Mouse (Mus musculus) liver, embryonic 12.5 days (tissue): Measurements from ENCODE around the gene F3. TPM values are rescaled to one million over a fixed set of nuclear protein-coding genes. Genes with fewer than 3 reads are reported as not detected.

Experiments
- ATAC-seq: fragments of 200-750 bp; cut with Nextera tagmentation; 2 replicates; pipeline ENCODE4 v1.8.0; 2017; ENCODE audit warnings: moderate number of reproducible peaks, mild to moderate bottlenecking, moderate library complexity
- H3K27ac ChIP-seq: fragments of 300-500 bp; sonication (generic); 2 replicates; pipeline ENCODE4 v1.5.1; 2016; ENCODE audit warnings: mild to moderate bottlenecking
- H3K27me3 ChIP-seq: fragments of 300-500 bp; sonication (generic); replicated peaks from 2 replicates; pipeline ENCODE4 v1.6.1; 2016; ENCODE audit warnings: mild to moderate bottlenecking, moderate library complexity
- H3K36me3 ChIP-seq: fragments of 300-500 bp; sonication (generic); 2 replicates; pipeline ENCODE4 v1.6.1; 2016; ENCODE audit warnings: mild to moderate bottlenecking, moderate library complexity
- H3K4me1 ChIP-seq: fragments of 300-500 bp; sonication (generic); 2 replicates; pipeline ENCODE4 v1.6.1; 2016
- H3K4me2 ChIP-seq: fragments of 300-500 bp; sonication (generic); 2 replicates; pipeline ENCODE4 v1.6.1; 2016; ENCODE audit warnings: mild to moderate bottlenecking, moderate library complexity
- H3K4me3 ChIP-seq: fragments of 300-500 bp; sonication (generic); 2 replicates; pipeline ENCODE4 v1.5.1; 2016; ENCODE audit warnings: mild to moderate bottlenecking, moderate library complexity
- H3K9ac ChIP-seq: fragments of 300-500 bp; sonication (generic); 2 replicates; pipeline ENCODE4 v1.6.1; 2016; ENCODE audit warnings: mild to moderate bottlenecking, moderate library complexity
- H3K9me3 ChIP-seq: fragments of 300-500 bp; sonication (generic); replicated peaks from 2 replicates; pipeline ENCODE4 v1.6.1; 2016; ENCODE audit warnings: mild to moderate bottlenecking, moderate library complexity
- WGBS: fragments of 180-500 bp; shearing (Covaris S2); methylation state at CpG from one replicate; pipeline ENCODE4 v1.1.7; 2016; ENCODE audit not compliant: insufficient replicate concordance; 5-methylcytosine and 5-hydroxymethylcytosine counted together
- polyA plus RNA-seq: library from polyadenylated mRNA; unstranded; fragments of >200 nt; fragmentation: Nextera tagmentation; extraction: Ambion mirVana; gene quantifications from 2 replicates; pipeline ENCODE4 v1.2.1, GENCODE M21; 2016

Gene F3
- polyA plus RNA-seq, 1 experiment from 2014 or later: 0.43 TPM

DNA sequence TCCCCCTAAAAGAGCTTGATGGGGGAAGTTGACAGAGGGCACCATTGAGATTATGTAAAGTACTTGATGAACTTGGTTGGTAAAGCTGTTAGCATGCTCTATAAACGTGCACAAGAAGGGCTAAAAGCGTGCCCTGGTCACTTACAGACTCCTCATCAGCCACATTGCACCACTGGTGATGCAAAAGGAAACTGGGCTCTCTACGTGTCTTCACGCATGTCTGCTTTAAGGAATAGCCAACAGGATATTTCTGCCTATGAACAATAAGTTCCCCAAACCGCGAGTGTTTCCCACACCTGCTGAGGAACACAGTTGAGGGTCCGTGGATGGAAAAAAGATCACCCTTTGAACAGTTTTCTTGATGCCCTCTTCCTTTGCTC, 1.7 kb upstream of the F3 start:
- Histone ChIP-seq H3K4me3 (no peak overlapping the region), H3K4me1 (peaks cover 18% of the 10 kb centered on the region), H3K27me3 (peaks cover 58% of the 10 kb centered on the region), H3K36me3 (no peaks in the 10 kb centered on the region), H3K4me2 (0 out of 2 replicates have a peak overlapping the region, but pooled peaks have one; percentile 3), H3K27ac (no peak overlapping the region), H3K9me3 (no peaks in the 10 kb centered on the region), H3K9ac (no peak overlapping the region)
- WGBS: 32% methylated on average over 7 of the region's 7 CpGs
- no peak for ATAC-seq

DNA sequence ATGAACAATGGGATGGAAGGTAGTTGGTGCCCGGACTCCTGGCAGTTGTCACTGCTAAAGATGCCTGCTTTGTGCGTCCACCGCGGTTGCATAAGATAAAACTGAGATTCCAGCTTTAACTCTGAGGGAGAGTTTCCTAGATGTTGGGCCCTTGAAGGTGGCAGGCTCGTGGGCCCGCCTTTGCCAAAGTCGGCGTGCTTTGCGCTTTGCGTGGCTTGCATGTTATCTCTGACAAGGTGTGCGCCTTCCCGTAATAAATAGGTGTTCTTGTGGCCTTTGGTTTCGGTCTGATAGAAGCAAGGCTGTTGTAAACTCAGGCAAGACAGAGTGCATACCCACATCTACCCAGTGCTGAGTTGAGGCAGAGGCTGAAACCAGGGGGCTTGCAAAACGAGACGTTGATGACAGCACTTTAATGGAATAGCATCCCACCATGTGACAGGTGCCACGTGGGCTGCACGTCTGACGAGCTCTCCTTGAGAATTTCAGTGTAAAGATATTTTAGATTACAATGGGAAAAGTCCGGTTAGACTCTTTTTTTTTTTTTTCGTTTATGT, 709 bp downstream of the F3 start:
- Histone ChIP-seq H3K4me2 (peak overlapping the region; percentile 78), H3K27ac (no peak overlapping the region), H3K4me3 (peak overlapping the region; percentile 55), H3K4me1 (peaks cover 18% of the 10 kb centered on the region), H3K9ac (no peak overlapping the region), H3K36me3 (no peaks in the 10 kb centered on the region), H3K27me3 (peaks cover 53% of the 10 kb centered on the region), H3K9me3 (no peaks in the 10 kb centered on the region)
- 13% methylated on average over 20 of the region's 20 CpGs for WGBS
- no peak for ATAC-seq

GRCm38 (mm10) chr3:121724553-121724952, 1.2 kb downstream of the F3 start:
- Histone ChIP-seq H3K27ac (no peak overlapping the region), H3K36me3 (no peaks in the 10 kb centered on the region), H3K9ac (no peak overlapping the region), H3K4me3 (no peak overlapping the region), H3K27me3 (peaks cover 50% of the 10 kb centered on the region), H3K9me3 (no peaks in the 10 kb centered on the region), H3K4me2 (no peak overlapping the region), H3K4me1 (peaks cover 18% of the 10 kb centered on the region)
- ATAC-seq: no peak
- 54% methylated on average over 12 of the region's 12 CpGs for WGBS

DNA sequence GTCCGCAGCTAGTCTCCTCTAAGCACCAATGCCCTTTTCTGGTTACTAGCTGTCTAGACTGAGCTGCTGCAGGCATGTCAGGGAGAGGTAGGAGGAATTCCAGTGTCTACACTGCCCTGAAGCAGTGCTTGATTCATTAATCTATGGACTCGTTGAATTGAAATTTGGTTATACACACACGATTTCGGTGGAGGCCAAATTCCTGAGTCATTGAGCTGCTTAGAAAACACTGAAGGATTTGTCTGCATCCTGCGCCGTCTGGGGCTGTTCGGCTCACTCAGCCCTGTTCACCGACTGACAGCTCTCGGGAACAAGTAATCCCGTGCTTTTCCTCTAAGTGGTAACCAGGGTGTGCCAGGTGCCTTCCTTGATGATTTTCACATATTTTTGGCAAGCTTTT, 2.3 kb downstream of the F3 start:
- H3K27me3 ChIP-seq: peaks cover 47% of the 10 kb centered on the region
- no peaks in the 10 kb centered on the region for H3K9me3 ChIP-seq
- ATAC-seq: no peak
- 88% methylated on average over 10 of the region's 10 CpGs for WGBS
- no peak overlapping the region for H3K4me3 ChIP-seq
- peaks cover 18% of the 10 kb centered on the region for H3K4me1 ChIP-seq
- no peak overlapping the region for H3K9ac ChIP-seq
- H3K36me3 ChIP-seq: no peaks in the 10 kb centered on the region
- H3K4me2 ChIP-seq: no peak overlapping the region
- H3K27ac ChIP-seq: no peak overlapping the region

DNA sequence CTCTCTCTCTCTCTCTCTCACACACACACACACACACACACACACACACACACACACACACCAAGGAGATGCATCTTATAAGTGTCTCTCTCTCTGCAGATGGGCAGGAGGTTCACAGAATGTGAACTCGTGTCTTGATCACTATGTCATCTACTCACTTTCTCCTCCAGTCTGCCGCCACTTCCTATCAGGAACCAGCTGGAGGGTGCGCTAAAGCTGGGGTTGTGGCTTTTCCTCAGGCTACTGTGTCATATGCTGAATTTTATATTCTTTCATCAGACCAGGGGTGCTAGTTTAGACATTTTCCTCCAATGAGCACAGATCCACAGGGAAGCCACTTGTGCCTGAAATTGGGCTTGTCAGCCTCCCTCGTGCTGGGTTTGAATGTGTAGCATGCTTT, 6.3 kb downstream of the F3 start:
- H3K9me3 ChIP-seq: no peaks in the 10 kb centered on the region
- H3K4me2 ChIP-seq: no peak overlapping the region
- 38% methylated on average over 4 of the region's 4 CpGs for WGBS
- no peak for ATAC-seq
- no peaks in the 10 kb centered on the region for H3K36me3 ChIP-seq
- H3K27ac ChIP-seq: no peak overlapping the region
- no peak overlapping the region for H3K4me3 ChIP-seq
- H3K27me3 ChIP-seq: peaks cover 11% of the 10 kb centered on the region
- H3K9ac ChIP-seq: no peak overlapping the region
- H3K4me1 ChIP-seq: no peaks in the 10 kb centered on the region

DNA sequence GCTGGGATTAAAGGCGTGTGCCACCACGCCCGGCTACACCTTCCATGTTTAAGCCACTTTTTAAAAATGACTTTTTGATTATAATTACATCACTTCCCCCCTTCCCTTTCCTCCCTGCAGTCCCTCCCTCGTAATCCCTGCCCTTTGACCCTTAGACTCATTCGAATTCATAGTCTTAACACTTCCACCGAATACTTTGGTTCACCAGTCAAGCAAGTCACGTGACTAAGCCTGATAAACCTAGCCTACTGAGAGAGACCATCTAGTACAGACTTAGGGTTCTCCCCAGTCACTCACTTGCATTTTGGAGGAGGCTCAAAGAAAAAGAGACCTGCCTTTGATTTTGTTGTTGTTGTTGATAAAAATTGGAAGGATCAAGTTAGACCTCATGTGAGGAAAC, 12.2 kb downstream of the F3 start:
- no peaks in the 10 kb centered on the region for H3K36me3 ChIP-seq
- H3K27me3 ChIP-seq: no peaks in the 10 kb centered on the region
- no peak overlapping the region for H3K4me2 ChIP-seq
- WGBS: 73% methylated on average over 7 of the region's 7 CpGs
- no peak overlapping the region for H3K4me3 ChIP-seq
- peaks cover 13% of the 10 kb centered on the region for H3K4me1 ChIP-seq
- no peak overlapping the region for H3K27ac ChIP-seq
- H3K9ac ChIP-seq: no peak overlapping the region
- no peak for ATAC-seq
- H3K9me3 ChIP-seq: no peaks in the 10 kb centered on the region

- Histone ChIP-seq H3K27me3 (no peaks in the 10 kb centered on the region), H3K4me1 (peaks cover 13% of the 10 kb centered on the region), H3K27ac (no peak overlapping the region), H3K36me3 (no peaks in the 10 kb centered on the region), H3K4me2 (no peak overlapping the region), H3K9ac (no peak overlapping the region), H3K9me3 (no peaks in the 10 kb centered on the region), H3K4me3 (no peak overlapping the region)
- 39% methylated on average over 18 of the region's 18 CpGs for WGBS
- ATAC-seq: 0 out of 2 replicates have a peak, but pooled peaks have one; percentile 35
Observed at GRCm38 (mm10) chr3:121736025-121736744, 12.8 kb downstream of the F3 start.

- Histone ChIP-seq H3K27ac (no peak overlapping the region), H3K27me3 (no peaks in the 10 kb centered on the region), H3K9me3 (no peaks in the 10 kb centered on the region), H3K4me3 (no peak overlapping the region), H3K4me2 (no peak overlapping the region), H3K36me3 (no peaks in the 10 kb centered on the region), H3K9ac (no peak overlapping the region), H3K4me1 (peaks cover 13% of the 10 kb centered on the region)
- no peak for ATAC-seq
- WGBS: 9% methylated on average over 1 of the region's 1 CpGs
Observed at GRCm38 (mm10) chr3:121737453-121737852, 14.1 kb downstream of the F3 start.

- ATAC-seq: no peak
- 41% methylated on average over 2 of the region's 2 CpGs for WGBS
- no peaks in the 10 kb centered on the region for H3K9me3 ChIP-seq
Observed at GRCm38 (mm10) chr3:121737901-121738300, 14.6 kb downstream of the F3 start.

DNA sequence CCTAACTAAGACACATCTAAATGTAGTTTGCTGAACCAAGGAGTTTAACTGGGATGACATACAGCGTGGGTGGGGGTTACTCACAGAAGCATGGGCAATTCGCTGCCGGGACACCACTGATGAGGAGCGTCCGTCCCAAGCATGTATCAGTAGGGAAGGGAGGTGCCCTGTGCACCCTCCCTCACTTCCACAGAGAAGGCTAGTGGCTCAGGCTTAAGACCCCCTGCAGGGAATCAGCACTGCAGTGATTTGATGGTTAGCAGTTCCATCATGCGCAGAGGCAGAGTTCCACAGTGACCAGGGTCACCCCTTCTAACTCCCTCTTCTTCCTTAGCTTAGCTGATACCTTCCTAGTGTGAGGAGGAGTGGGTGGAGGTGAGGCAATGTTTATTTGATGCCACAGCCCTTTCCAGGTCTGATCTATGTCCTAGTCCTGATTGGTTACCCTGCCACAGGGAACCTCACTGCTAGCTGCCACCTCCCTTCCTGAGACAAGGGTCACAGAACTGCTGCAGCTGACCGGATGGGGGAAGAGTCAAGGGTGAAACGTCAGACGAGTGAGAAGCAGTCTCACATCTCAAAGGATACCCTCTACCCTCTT, 15.5 kb downstream of the F3 start:
- H3K9me3 ChIP-seq: no peaks in the 10 kb centered on the region
- ATAC-seq: no peak
- H3K4me3 ChIP-seq: no peak overlapping the region
- no peaks in the 10 kb centered on the region for H3K27me3 ChIP-seq
- no peaks in the 10 kb centered on the region for H3K36me3 ChIP-seq
- 52% methylated on average over 9 of the region's 9 CpGs for WGBS
- H3K27ac ChIP-seq: no peak overlapping the region
- no peak overlapping the region for H3K9ac ChIP-seq
- H3K4me1 ChIP-seq: peaks cover 13% of the 10 kb centered on the region
- no peak overlapping the region for H3K4me2 ChIP-seq

More at GRCm38 (mm10) chr3:121737901-121738300, 14.6 kb downstream of the F3 start:
- Histone ChIP-seq H3K27me3 (no peaks in the 10 kb centered on the region), H3K4me3 (no peak overlapping the region), H3K4me1 (peaks cover 13% of the 10 kb centered on the region), H3K36me3 (no peaks in the 10 kb centered on the region), H3K9ac (no peak overlapping the region), H3K4me2 (no peak overlapping the region), H3K27ac (no peak overlapping the region)

- Histone ChIP-seq H3K4me2 (no peak overlapping the region), H3K27me3 (no peaks in the 10 kb centered on the region), H3K4me3 (no peak overlapping the region), H3K36me3 (no peaks in the 10 kb centered on the region), H3K9me3 (no peaks in the 10 kb centered on the region), H3K9ac (no peak overlapping the region), H3K4me1 (peaks cover 13% of the 10 kb centered on the region), H3K27ac (no peak overlapping the region)
- 36% methylated on average over 17 of the region's 17 CpGs for WGBS
- no peak for ATAC-seq
Observed at GRCm38 (mm10) chr3:121739489-121740213, 16.3 kb downstream of the F3 start.
